Mouse (Mus musculus) CH12.LX (cell line): ENCODE measurements around the gene Ajuba.
"Not testable (repeated sequence)": the region's sequence is repeated elsewhere in the genome, so short reads cannot be mapped to it uniquely, and the experiment has no call there.

Experiments used
- E2F4 ChIP-seq: IDR thresholded peaks from 2 replicates; pipeline ENCODE4 v1.6.1; 2011; ENCODE audit warnings: low read depth, low read length, improper control_type of control experiment; ENCODE audit not compliant: insufficient replicate concordance
- EP300 ChIP-seq: IDR thresholded peaks from 2 replicates; pipeline ENCODE4 v1.6.1; 2011; ENCODE audit warnings: low read length, improper control_type of control experiment
- TBP ChIP-seq: conservative IDR thresholded peaks from 2 replicates; pipeline ENCODE4 v1.6.1; 2011; ENCODE audit warnings: low read depth, low read length, improper control_type of control experiment

DNA sequence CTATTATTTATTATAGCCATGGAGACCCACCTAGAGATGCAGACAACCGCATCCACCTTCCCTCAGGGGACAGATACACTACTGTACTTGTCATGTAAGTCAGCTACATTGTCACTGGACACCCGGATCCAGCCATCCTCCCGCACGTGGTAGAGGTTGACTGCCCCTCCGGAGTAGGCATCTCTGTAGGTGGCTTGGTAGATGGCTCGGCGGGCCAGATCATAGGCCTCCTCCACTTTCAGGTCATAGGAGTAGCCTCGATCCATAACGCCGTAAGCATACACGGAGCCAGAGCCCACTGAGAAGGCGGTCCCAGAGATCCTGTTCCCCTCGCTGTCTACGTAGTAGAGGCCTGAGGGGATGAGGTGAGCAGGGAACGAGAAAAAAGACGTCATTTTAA lies 36.8 kb upstream of the Ajuba start:
- not testable (repeated sequence) for TF ChIP-seq EP300, TBP, E2F4
